Mouse (Mus musculus) C2C12 (cell line): ENCODE results near the gene Nav2.

Experiments
- CTCF ChIP-seq: IDR thresholded peaks from one replicate; pipeline ENCODE4 v1.5.1; 2011; ENCODE audit not compliant: control insufficient read depth, insufficient read depth, insufficient read length
- MYOD1 ChIP-seq: IDR thresholded peaks from one replicate; pipeline ENCODE4 v1.6.1; 2011; ENCODE audit warnings: low read depth; ENCODE audit not compliant: control insufficient read depth, insufficient read length
- USF1 ChIP-seq: IDR thresholded peaks from one replicate; pipeline ENCODE4 v1.6.1; 2011; ENCODE audit warnings: low read depth, mild to moderate bottlenecking, control low read depth, moderate library complexity

- TF ChIP-seq CTCF (no peak), USF1 (no peak), MYOD1 (no peak)
These were observed 408.1 kb downstream of the Nav2 start for GRCm38 (mm10) chr7:49316600-49316999.
